Mouse (Mus musculus) ES-E14 (cell line): Measurements from ENCODE around the gene Dnah11.

Source experiments
- MAFK ChIP-seq: IDR thresholded peaks from 2 replicates; pipeline ENCODE4 v1.6.1; 2014; ENCODE audit warnings: mild to moderate bottlenecking, low read depth, low read length, inconsistent platforms; ENCODE audit not compliant: insufficient read depth
- ZC3H11A ChIP-seq: IDR thresholded peaks from 2 replicates; pipeline ENCODE4 v1.6.1; 2012; ENCODE audit warnings: low read depth, mild to moderate bottlenecking, inconsistent platforms, low read length, borderline replicate concordance

- TF ChIP-seq ZC3H11A (no peak), MAFK (no peak)
These were observed 86.9 kb downstream of the Dnah11 start for GRCm38 (mm10) chr12:118111896-118112295.
